Mouse (Mus musculus): ENCODE data around the gene Nckap5.

DNA sequence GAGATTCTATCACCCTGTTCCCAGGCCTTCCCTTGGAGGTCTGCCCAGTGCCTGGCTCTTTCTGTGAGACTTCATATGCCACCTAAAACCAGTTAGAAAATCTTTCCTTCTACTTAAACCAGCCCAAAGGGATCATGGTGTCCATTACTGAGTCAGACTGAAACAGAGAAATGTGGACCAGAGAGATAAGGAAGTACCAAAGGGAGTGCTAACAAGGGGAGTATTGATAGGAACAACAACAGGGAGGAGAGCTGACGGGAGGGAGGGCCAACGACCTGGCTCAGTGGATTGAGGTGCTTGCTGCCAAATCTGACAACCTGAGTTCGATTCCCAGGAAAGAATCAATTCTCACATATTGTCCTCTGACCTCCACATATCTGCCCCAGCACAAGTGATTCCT, 5.8 kb downstream of the Nckap5 start:
- TF ChIP-seq ZC3H11A (IDR thresholded peaks at IDR 0.05; ENCODE audit: borderline replicate concordance, low read depth, low read length) = no peak
- no peak for TF ChIP-seq HCFC1 (IDR thresholded peaks at IDR 0.05; ENCODE audit: borderline replicate concordance, insufficient read depth, low read length)
- TF ChIP-seq MAFK (IDR thresholded peaks at IDR 0.05; ENCODE audit: insufficient read depth, low read depth, low read length) = no peak

All from ES-E14 (cell line).